Mouse (Mus musculus) kidney, embryonic 16.5 days (tissue): Measurements from ENCODE around the gene Hjurp. TPM values are rescaled to one million over a fixed set of nuclear protein-coding genes. Genes with fewer than 3 reads are reported as not detected.

Source experiments
- ATAC-seq: fragments of 200-750 bp; cut with Nextera tagmentation; 2 replicates; pipeline ENCODE4 v1.8.0; 2017; ENCODE audit warnings: moderate TSS enrichment; ENCODE audit not compliant: low FRiP score, low TSS enrichment
- H3K27ac ChIP-seq: fragments of 300-500 bp; sonication (generic); 2 replicates; pipeline ENCODE4 v1.5.1; 2014; ENCODE audit warnings: low read length
- H3K27me3 ChIP-seq: fragments of 300-500 bp; sonication (generic); 2 replicates; pipeline ENCODE4 v1.6.1; 2014; ENCODE audit warnings: low read length, control low read depth, mixed read lengths; ENCODE audit not compliant: insufficient read depth
- H3K36me3 ChIP-seq: fragments of 300-500 bp; sonication (generic); 2 replicates; pipeline ENCODE4 v1.6.1; 2014; ENCODE audit warnings: low read length, control low read depth, mixed read lengths; ENCODE audit not compliant: insufficient read depth
- H3K4me1 ChIP-seq: fragments of 300-500 bp; sonication (generic); 2 replicates; pipeline ENCODE4 v1.6.1; 2014; ENCODE audit warnings: low read length, control low read depth, mixed read lengths; ENCODE audit not compliant: insufficient read depth
- H3K4me2 ChIP-seq: fragments of 300-500 bp; sonication (generic); replicated peaks from 2 replicates; pipeline ENCODE4 v1.6.1; 2014; ENCODE audit warnings: low read depth, low read length
- H3K4me3 ChIP-seq: fragments of 300-500 bp; sonication (generic); 2 replicates; pipeline ENCODE4 v1.5.1; 2014; ENCODE audit warnings: mild to moderate bottlenecking, low read length
- H3K9ac ChIP-seq: fragments of 300-500 bp; sonication (generic); replicated peaks from 2 replicates; pipeline ENCODE4 v1.6.1; 2014; ENCODE audit warnings: low read length
- H3K9me3 ChIP-seq: fragments of 300-500 bp; sonication (generic); 2 replicates; pipeline ENCODE4 v1.6.1; 2016; ENCODE audit warnings: low read length, control low read depth
- WGBS: fragments of 180-500 bp; shearing (Covaris S2); extraction: QIAGEN DNeasy Blood & Tissue Kit; methylation state at CpG from one replicate; pipeline ENCODE4 v1.1.7; 2014; 5-methylcytosine and 5-hydroxymethylcytosine counted together
- polyA plus RNA-seq: library from polyadenylated mRNA; unstranded; fragments of >200 nt; fragmentation: Nextera tagmentation; extraction: Ambion mirVana; gene quantifications from 2 replicates; pipeline ENCODE4 v1.2.1, GENCODE M21; 2015

Hjurp gene
- polyA plus RNA-seq, 1 experiment from 2014 or later, result 168 TPM

DNA sequence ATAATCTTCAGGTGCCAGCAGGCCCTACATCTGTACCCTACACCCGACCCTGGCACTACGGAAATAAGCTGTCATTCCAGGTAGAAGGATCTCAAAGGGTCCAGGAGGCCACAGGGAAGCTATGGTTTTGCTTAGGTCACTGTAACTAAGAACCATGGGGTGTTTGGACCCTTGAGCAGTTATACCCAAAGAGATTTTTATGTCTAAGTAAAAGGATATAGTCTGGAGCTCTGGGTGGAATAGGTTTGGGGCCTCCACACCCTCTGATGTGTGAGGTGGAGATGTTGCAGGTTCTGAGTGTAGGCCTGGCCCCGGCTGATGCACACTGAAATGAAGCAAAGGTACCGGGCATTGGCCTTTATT lies 43.2 kb downstream of the Hjurp start:
- no peak for ATAC-seq
- Histone ChIP-seq H3K27me3 (no peaks in the 10 kb centered on the region), H3K4me2 (no peak overlapping the region), H3K36me3 (no peaks in the 10 kb centered on the region), H3K4me3 (no peak overlapping the region), H3K9me3 (peaks cover 97% of the 10 kb centered on the region), H3K27ac (no peak overlapping the region), H3K4me1 (no peaks in the 10 kb centered on the region), H3K9ac (no peak overlapping the region)
- 67% methylated on average over 4 of the region's 4 CpGs for WGBS

DNA sequence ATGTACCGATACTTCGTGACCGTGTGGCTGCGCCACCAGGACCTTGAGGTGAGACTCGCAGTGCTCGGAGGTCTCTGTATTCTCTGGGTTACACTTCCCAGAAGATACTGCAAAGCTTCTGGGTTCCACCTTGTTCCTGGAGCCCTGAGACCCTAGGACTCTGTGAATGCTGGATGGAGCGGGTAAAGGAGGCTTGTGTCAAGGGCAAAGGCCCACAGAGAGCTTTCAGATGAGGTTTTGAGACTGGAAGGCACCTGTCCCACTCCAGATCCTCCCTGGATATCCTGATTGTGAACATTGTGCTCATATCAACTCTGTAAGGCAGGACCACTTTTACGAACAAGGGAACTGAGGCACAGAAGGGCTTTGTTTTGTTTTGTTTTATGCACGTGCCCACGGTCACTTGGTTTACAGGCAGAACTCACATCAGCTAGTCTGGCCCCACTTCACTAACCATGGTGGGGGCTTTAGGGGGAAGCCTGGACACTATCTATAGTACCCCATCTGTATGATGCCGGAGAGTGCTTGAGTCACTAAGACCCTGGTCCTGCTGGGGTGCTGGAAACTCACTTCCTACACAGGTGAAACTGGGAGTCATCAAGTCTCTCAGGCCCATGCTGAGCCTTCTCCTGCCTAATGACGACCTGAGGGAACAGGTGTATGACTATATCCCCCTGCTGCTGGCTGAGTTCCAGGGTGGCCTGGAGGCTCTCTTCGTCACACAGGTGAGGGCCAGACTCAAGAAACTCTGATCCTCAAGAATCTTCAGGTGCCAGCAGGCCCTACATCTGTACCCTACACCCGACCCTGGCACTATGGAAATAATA lies 43.8 kb downstream of the Hjurp start:
- H3K4me3 ChIP-seq, result no peak overlapping the region
- no peak for ATAC-seq
- no peaks in the 10 kb centered on the region for H3K27me3 ChIP-seq
- H3K36me3 ChIP-seq, result no peaks in the 10 kb centered on the region
- no peaks in the 10 kb centered on the region for H3K4me1 ChIP-seq
- H3K9me3 ChIP-seq, result peaks cover 97% of the 10 kb centered on the region
- no peak overlapping the region for H3K27ac ChIP-seq
- no peak overlapping the region for H3K4me2 ChIP-seq
- H3K9ac ChIP-seq, result no peak overlapping the region
- WGBS, result 68% methylated on average over 14 of the region's 14 CpGs

DNA sequence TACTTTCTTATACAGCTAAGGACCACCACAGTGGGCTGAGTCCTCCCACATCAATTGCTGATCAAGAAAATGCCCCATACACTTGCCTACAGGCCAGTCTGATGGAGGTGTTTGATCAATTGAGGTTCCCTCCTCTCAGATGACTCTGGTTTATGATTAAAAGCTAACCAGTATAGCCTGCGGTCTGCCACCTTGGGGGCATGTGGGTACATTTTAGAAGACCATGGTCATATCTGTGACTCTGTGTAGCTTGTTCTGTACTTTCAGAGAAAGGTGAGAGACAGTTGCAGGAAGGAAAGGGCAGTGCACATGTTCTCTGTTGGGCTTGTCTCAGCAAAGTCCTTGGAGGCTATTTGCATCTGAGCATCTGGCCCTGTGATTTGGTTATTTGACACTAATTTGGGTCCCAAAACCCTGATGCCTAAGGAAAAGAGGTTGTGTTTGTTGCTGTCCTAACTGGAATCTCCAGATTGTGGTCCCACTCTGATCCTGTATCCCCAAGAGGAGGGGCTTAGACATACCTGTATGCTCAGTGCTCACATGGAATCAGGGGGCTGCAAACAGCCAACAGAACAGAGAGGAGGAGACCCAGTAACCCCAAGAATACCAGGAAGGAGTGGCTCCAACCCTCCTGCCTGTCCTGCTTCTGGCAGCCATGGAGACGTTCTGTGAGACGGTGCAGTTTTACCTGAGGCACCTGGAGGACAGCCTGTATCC lies 44.6 kb downstream of the Hjurp start:
- ATAC-seq, result no peak
- H3K36me3 ChIP-seq, result no peaks in the 10 kb centered on the region
- H3K4me3 ChIP-seq, result no peak overlapping the region
- H3K9ac ChIP-seq, result no peak overlapping the region
- no peaks in the 10 kb centered on the region for H3K4me1 ChIP-seq
- WGBS, result 57% methylated on average over 3 of the region's 3 CpGs
- H3K27me3 ChIP-seq, result no peaks in the 10 kb centered on the region
- no peak overlapping the region for H3K27ac ChIP-seq
- H3K9me3 ChIP-seq, result peaks cover 97% of the 10 kb centered on the region
- no peak overlapping the region for H3K4me2 ChIP-seq

DNA sequence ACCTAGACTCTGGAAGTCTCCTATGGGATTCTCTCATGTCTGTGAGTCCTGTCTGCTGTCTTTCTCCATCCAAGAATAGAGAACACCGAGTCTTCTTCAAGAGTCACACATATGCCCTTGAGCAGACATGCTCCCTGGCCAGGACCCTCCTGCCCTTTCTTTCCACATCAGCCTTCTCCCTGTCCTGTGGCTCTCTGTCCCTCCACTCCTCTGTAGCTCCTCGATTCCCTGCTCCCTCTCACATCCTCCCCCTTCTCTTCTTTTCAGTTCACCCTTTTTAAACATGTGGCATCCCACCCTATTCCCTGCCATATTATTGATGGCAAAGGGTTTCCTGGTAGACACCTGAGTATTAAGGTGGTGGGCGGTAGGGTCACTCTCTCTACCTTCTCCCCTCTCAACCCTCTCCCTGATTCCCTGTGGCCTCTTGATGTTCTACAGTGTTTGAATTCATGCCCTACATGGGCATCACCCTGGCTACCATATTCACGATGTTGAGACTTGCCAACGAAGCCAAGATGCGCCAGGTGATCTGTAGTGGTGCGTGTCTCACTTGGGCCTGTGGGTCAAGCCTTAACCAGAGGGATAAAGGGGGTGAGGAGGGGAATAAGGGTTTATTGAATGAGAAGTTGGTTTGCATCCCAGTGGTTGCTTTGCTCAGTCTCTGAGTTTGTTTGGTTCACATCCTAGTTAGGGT lies 45.5 kb downstream of the Hjurp start:
- no peak overlapping the region for H3K27ac ChIP-seq

DNA sequence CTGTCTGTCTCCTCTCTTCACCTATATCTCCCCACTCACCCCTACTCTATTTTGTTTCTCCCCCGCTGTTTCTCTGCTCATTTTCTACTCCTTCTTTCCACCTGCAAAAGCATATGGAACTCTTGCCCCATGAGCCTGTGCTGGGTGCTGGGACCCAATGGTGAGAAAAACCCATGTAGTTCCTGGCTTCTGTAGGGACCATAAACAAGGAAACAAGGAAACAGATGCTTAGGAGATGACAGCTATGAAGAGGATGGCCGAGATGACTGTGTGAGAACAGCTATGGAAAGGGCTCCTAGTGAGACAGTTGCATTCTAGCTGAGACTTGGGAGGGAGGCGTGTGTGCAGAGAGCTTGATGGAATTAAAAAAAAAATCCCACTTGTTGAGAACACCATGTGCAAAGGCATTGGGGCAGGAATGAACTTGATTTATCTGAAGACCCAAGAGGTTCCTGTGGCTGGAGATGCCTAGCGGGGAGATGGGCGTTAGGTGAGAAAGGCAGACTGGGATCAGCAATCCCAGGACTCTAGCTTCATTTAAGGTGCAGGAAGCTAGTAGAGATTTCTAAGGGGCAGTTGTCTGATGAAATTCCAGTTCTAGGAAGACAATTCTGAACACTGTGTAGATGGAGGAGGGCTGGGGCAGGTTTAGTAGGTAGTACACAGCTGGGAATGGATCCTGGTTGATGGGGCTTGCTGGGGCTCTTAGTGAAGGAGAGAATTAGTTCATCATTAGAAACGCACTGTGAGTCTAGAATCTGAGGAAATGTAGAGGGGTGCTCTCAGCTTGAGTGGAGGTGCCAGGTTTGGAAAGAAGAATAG lies 46.2 kb downstream of the Hjurp start:
- Histone ChIP-seq H3K9me3 (peaks cover 99% of the 10 kb centered on the region), H3K27me3 (no peaks in the 10 kb centered on the region), H3K9ac (no peak overlapping the region), H3K27ac (no peak overlapping the region), H3K4me1 (no peaks in the 10 kb centered on the region), H3K36me3 (no peaks in the 10 kb centered on the region), H3K4me2 (no peak overlapping the region), H3K4me3 (no peak overlapping the region)
- WGBS, result 77% methylated on average over 6 of the region's 6 CpGs
- ATAC-seq, result no peak

More for the DNA sequence above, 45.5 kb downstream of the Hjurp start:
- no peak for ATAC-seq
- Histone ChIP-seq H3K4me3 (no peak overlapping the region), H3K4me1 (no peaks in the 10 kb centered on the region), H3K4me2 (no peak overlapping the region), H3K9ac (no peak overlapping the region), H3K9me3 (peaks cover 97% of the 10 kb centered on the region), H3K27me3 (no peaks in the 10 kb centered on the region), H3K36me3 (no peaks in the 10 kb centered on the region)
- WGBS, result 67% methylated on average over 7 of the region's 7 CpGs

DNA sequence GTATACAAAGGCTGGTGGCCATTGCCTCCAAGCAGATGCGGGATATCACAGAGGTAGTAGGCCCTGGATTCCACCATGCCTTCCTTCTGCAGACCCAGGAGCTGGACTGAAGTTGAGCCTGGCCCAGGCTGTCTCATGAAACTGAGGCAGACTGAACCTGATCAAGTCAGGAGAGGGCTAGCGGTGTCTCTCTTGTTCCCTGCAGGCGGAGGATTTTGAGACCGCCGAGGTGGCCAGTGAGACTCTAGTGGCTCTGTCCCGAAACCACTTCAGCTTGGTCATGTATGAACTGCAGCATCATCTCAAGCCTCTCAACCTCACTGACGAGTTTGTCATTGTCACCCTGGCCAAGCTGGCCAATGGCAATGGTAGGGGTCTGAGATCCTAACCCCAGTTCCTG lies 47.0 kb downstream of the Hjurp start:
- 73% methylated on average over 7 of the region's 7 CpGs for WGBS
- peaks cover 100% of the 10 kb centered on the region for H3K9me3 ChIP-seq
- no peak overlapping the region for H3K9ac ChIP-seq
- no peak for ATAC-seq
- H3K27me3 ChIP-seq, result no peaks in the 10 kb centered on the region
- H3K4me1 ChIP-seq, result no peaks in the 10 kb centered on the region
- no peak overlapping the region for H3K4me2 ChIP-seq
- H3K4me3 ChIP-seq, result no peak overlapping the region
- no peak overlapping the region for H3K27ac ChIP-seq
- no peaks in the 10 kb centered on the region for H3K36me3 ChIP-seq

DNA sequence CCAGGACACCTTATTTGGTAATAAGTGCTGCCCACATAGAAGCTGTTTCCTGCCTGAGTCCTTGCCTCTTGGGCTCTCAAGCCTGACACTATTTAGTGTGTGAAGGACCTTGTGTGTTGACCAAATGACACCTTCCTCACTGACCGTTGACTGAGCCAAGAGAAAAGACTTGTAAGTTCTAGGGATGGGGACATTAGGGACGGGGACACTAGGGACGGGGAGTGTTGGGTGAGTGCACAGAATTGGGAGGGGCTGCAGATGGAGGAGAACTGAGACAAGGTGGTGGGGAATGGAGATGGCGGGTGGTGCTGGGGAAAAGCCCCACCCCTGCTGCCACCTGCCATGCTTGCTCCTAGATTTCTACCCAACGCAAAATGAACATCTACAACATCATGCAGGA lies 47.4 kb downstream of the Hjurp start:
- ATAC-seq, result no peak
- no peaks in the 10 kb centered on the region for H3K36me3 ChIP-seq
- no peaks in the 10 kb centered on the region for H3K27me3 ChIP-seq
- H3K9me3 ChIP-seq, result peaks cover 98% of the 10 kb centered on the region
- H3K4me1 ChIP-seq, result no peaks in the 10 kb centered on the region
- H3K9ac ChIP-seq, result no peak overlapping the region
- no peak overlapping the region for H3K4me3 ChIP-seq
- H3K27ac ChIP-seq, result no peak overlapping the region
- 85% methylated on average over 5 of the region's 5 CpGs for WGBS
- no peak overlapping the region for H3K4me2 ChIP-seq

DNA sequence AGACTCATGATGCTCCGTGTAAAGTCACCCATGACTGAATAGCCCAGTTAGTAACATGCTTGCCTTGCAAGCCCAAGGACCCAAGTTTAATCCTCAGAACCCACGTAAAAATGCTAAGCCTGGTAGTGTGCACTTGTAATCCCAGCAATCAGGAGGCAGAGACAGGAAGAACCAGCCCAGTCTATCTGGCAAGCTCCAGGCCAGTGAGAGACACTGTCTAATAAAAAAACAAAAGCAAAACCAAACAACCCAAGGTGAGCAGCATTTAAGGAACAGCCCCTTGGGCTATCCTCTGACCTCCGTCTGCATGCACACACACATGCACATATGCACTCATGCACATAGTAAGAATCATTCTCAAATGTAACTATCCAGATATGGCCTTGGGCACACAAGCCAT lies 47.9 kb downstream of the Hjurp start:
- Histone ChIP-seq H3K27ac (no peak overlapping the region), H3K4me3 (no peak overlapping the region), H3K9ac (no peak overlapping the region), H3K9me3 (peaks cover 93% of the 10 kb centered on the region), H3K4me2 (no peak overlapping the region), H3K4me1 (no peaks in the 10 kb centered on the region), H3K27me3 (no peaks in the 10 kb centered on the region), H3K36me3 (no peaks in the 10 kb centered on the region)
- ATAC-seq, result no peak
- WGBS, result 75% methylated on average over 3 of the region's 3 CpGs

DNA sequence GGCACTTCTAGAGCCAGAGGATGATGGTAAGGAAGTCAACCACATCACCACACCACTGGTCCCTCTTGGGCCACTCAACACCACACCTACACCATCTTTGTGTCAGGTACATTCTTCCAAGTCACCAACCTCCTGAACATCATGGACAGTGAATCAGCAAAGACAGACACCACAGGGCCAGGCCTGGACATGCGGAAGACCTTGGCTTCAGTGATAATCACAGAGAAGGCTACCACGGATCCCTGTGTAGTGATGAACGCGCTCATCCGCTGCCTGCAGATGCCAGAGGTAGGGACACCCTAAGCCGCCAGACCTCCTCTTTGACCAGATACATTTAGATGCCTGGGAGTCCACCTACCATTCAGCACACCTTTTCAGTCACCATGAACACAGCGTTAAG lies 49.3 kb downstream of the Hjurp start:
- Histone ChIP-seq H3K4me3 (no peak overlapping the region), H3K27ac (no peak overlapping the region), H3K4me2 (no peak overlapping the region), H3K9me3 (peaks cover 79% of the 10 kb centered on the region), H3K9ac (no peak overlapping the region), H3K27me3 (no peaks in the 10 kb centered on the region), H3K4me1 (no peaks in the 10 kb centered on the region), H3K36me3 (no peaks in the 10 kb centered on the region)
- ATAC-seq, result no peak
- WGBS, result 71% methylated on average over 7 of the region's 7 CpGs
